Mouse (Mus musculus): ENCODE measurements at regions not wholly inside any gene's neighbourhood (a gene's known extent, or its start where the extent isn't known, plus 50 kb on each side); places are given as distances from the start of the nearest gene placed in this dataset.

GRCm38 (mm10) chr11:112346089-112346488, 435.9 kb upstream of the Sox9 start:
- in situ Hi-C loops (cut with MboI, MseI) = no loop called here

- in situ Hi-C loops (cut with MboI, MseI) = no loop called here
Observed at GRCm38 (mm10) chr11:112346532-112346931, 435.5 kb upstream of the Sox9 start.

- in situ Hi-C loops (cut with MboI, MseI) = no loop called here
Observed at GRCm38 (mm10) chr11:112355311-112355710, 426.7 kb upstream of the Sox9 start.

- in situ Hi-C loops (cut with MboI, MseI) = no loop called here
Observed at GRCm38 (mm10) chr11:112366715-112367114, 415.3 kb upstream of the Sox9 start.

GRCm38 (mm10) chr11:112370941-112371340, 411.1 kb upstream of the Sox9 start:
- in situ Hi-C loops (cut with MboI, MseI) = no loop called here

- in situ Hi-C loops (cut with MboI, MseI) = no loop called here
Observed at GRCm38 (mm10) chr11:112400069-112400468, 382.0 kb upstream of the Sox9 start.

- in situ Hi-C loops (cut with MboI, MseI) = no loop called here
Observed at GRCm38 (mm10) chr11:112407681-112408080, 374.3 kb upstream of the Sox9 start.

- in situ Hi-C loops (cut with MboI, MseI) = no loop called here
Observed at GRCm38 (mm10) chr11:112412434-112412833, 369.6 kb upstream of the Sox9 start.

GRCm38 (mm10) chr11:112442639-112443038, 339.4 kb upstream of the Sox9 start:
- in situ Hi-C loops (cut with MboI, MseI) = no loop called here

- in situ Hi-C loops (cut with MboI, MseI) = no loop called here
Observed at GRCm38 (mm10) chr11:112443890-112444289, 338.1 kb upstream of the Sox9 start.

- in situ Hi-C loops (cut with MboI, MseI) = no loop called here
Observed at GRCm38 (mm10) chr11:112449632-112450031, 332.4 kb upstream of the Sox9 start.

GRCm38 (mm10) chr11:112450227-112450626, 331.8 kb upstream of the Sox9 start:
- in situ Hi-C loops (cut with MboI, MseI) = no loop called here

- in situ Hi-C loops (cut with MboI, MseI) = no loop called here
Observed at GRCm38 (mm10) chr11:112458075-112458474, 323.9 kb upstream of the Sox9 start.

GRCm38 (mm10) chr11:112463121-112463520, 318.9 kb upstream of the Sox9 start:
- in situ Hi-C loops (cut with MboI, MseI) = no loop called here

- in situ Hi-C loops (cut with MboI, MseI) = no loop called here
Observed at GRCm38 (mm10) chr11:112464386-112464785, 317.6 kb upstream of the Sox9 start.

GRCm38 (mm10) chr11:112470336-112470735, 311.7 kb upstream of the Sox9 start:
- in situ Hi-C loops (cut with MboI, MseI) = no loop called here

GRCm38 (mm10) chr11:112473237-112473636, 308.8 kb upstream of the Sox9 start:
- in situ Hi-C loops (cut with MboI, MseI) = no loop called here

- in situ Hi-C loops (cut with MboI, MseI) = no loop called here
Observed at GRCm38 (mm10) chr11:112473681-112474080, 308.3 kb upstream of the Sox9 start.

GRCm38 (mm10) chr11:112480360-112480759, 301.7 kb upstream of the Sox9 start:
- in situ Hi-C loops (cut with MboI, MseI) = no loop called here

- in situ Hi-C loops (cut with MboI, MseI) = no loop called here
Observed at GRCm38 (mm10) chr11:112501781-112502180, 280.2 kb upstream of the Sox9 start.

- in situ Hi-C loops (cut with MboI, MseI) = loop anchor here in 1 of 2 experiments (10.0 kb wide), 1 partner anchor 384 kb away; no protein-coding TSS in a partner anchor
Observed at GRCm38 (mm10) chr11:112519076-112519475, 262.9 kb upstream of the Sox9 start.

- in situ Hi-C loops (cut with MboI, MseI) = no loop called here
Observed at GRCm38 (mm10) chr11:112524983-112525382, 257.0 kb upstream of the Sox9 start.

GRCm38 (mm10) chr11:112542573-112542972, 239.5 kb upstream of the Sox9 start:
- in situ Hi-C loops (cut with MboI, MseI) = no loop called here

GRCm38 (mm10) chr11:112543473-112543872, 238.6 kb upstream of the Sox9 start:
- in situ Hi-C loops (cut with MboI, MseI) = no loop called here

All from T-helper 17 cell (primary cell).